Mouse (Mus musculus) intestine, embryonic 14.5 days (tissue): ENCODE results near the gene Paqr9. TPM values are rescaled to one million over a fixed set of nuclear protein-coding genes. Genes with fewer than 3 reads are reported as not detected.

ENCODE experiments used
- ATAC-seq: fragments of 200-750 bp; cut with Nextera tagmentation; replicated peaks from 2 replicates; pipeline ENCODE4 v1.8.0; 2017; ENCODE audit warnings: low read depth, moderate number of reproducible peaks, moderate TSS enrichment, moderate library complexity; ENCODE audit not compliant: low FRiP score, low TSS enrichment
- DNase-seq: peaks from one replicate; pipeline ENCODE4 v3.0.0-alpha.2; 2018; ENCODE audit warnings: low spot score
- H3K27ac ChIP-seq: fragments of 300-500 bp; sonication (generic); 2 replicates; pipeline ENCODE4 v1.5.1; 2014; ENCODE audit warnings: low read depth, mild to moderate bottlenecking, control low read depth
- H3K27me3 ChIP-seq: fragments of 300-500 bp; sonication (generic); replicated peaks from 2 replicates; pipeline ENCODE4 v1.6.1; 2014; ENCODE audit warnings: low read length, control low read depth; ENCODE audit not compliant: control insufficient read depth, insufficient read depth
- H3K36me3 ChIP-seq: fragments of 300-500 bp; sonication (generic); 2 replicates; pipeline ENCODE4 v1.6.1; 2014; ENCODE audit warnings: low read length, control low read depth; ENCODE audit not compliant: control insufficient read depth, insufficient read depth
- H3K4me1 ChIP-seq: fragments of 300-500 bp; sonication (generic); replicated peaks from 2 replicates; pipeline ENCODE4 v1.6.1; 2014; ENCODE audit warnings: low read length, control low read depth, mixed read lengths; ENCODE audit not compliant: control insufficient read depth, insufficient read depth
- H3K4me2 ChIP-seq: fragments of 300-500 bp; sonication (generic); 2 replicates; pipeline ENCODE4 v1.6.1; 2014; ENCODE audit warnings: low read length
- H3K4me3 ChIP-seq: fragments of 300-500 bp; sonication (generic); 2 replicates; pipeline ENCODE4 v1.5.1; 2014; ENCODE audit warnings: low read depth, low read length, control low read depth, mixed read lengths
- H3K9ac ChIP-seq: fragments of 300-500 bp; sonication (generic); 2 replicates; pipeline ENCODE4 v1.6.1; 2014; ENCODE audit warnings: mild to moderate bottlenecking, low read length
- H3K9me3 ChIP-seq: fragments of 300-500 bp; sonication (generic); 2 replicates; pipeline ENCODE4 v1.6.1; 2016; ENCODE audit warnings: low read length, control low read depth; ENCODE audit not compliant: control insufficient read depth
- WGBS: fragments of 180-500 bp; shearing (Covaris S2); extraction: QIAGEN DNeasy Blood & Tissue Kit; methylation state at CpG from one replicate; pipeline ENCODE4 v1.1.7; 2014; 5-methylcytosine and 5-hydroxymethylcytosine counted together
- polyA plus RNA-seq: library from polyadenylated mRNA; unstranded; fragments of >200 nt; fragmentation: Nextera tagmentation; extraction: Ambion mirVana; gene quantifications from 2 replicates; pipeline ENCODE4 v1.2.1, GENCODE M21; 2014

Gene Paqr9
- polyA plus RNA-seq, 1 experiment from 2014 or later: 0.11 TPM

GRCm38 (mm10) chr9:95521031-95521430 lies 38.4 kb upstream of the Paqr9 start:
- H3K4me1 ChIP-seq: no peaks in the 10 kb centered on the region
- DNase-seq (no peak), ATAC-seq (no peak)
- WGBS: 89% methylated on average over 8 of the region's 8 CpGs
- no peaks in the 10 kb centered on the region for H3K36me3 ChIP-seq
- no peak overlapping the region for H3K27ac ChIP-seq
- H3K4me2 ChIP-seq: no peak overlapping the region
- no peak overlapping the region for H3K9ac ChIP-seq
- no peaks in the 10 kb centered on the region for H3K9me3 ChIP-seq
- H3K27me3 ChIP-seq: no peaks in the 10 kb centered on the region
- H3K4me3 ChIP-seq: no peak overlapping the region

- H3K9me3 ChIP-seq: no peaks in the 10 kb centered on the region
- no peak overlapping the region for H3K27ac ChIP-seq
- no peak overlapping the region for H3K4me3 ChIP-seq
- no peak overlapping the region for H3K9ac ChIP-seq
- DNase-seq (no peak), ATAC-seq (no peak)
- H3K27me3 ChIP-seq: no peaks in the 10 kb centered on the region
- no peak overlapping the region for H3K4me2 ChIP-seq
- WGBS: 41% methylated on average over 10 of the region's 10 CpGs
- no peaks in the 10 kb centered on the region for H3K36me3 ChIP-seq
- no peaks in the 10 kb centered on the region for H3K4me1 ChIP-seq
Measured at GRCm38 (mm10) chr9:95521566-95521965, 37.9 kb upstream of the Paqr9 start.

- H3K27me3 ChIP-seq: no peaks in the 10 kb centered on the region
- no peak overlapping the region for H3K9ac ChIP-seq
- H3K27ac ChIP-seq: no peak overlapping the region
- H3K4me1 ChIP-seq: no peaks in the 10 kb centered on the region
- H3K4me3 ChIP-seq: no peak overlapping the region
- WGBS: 79% methylated on average over 2 of the region's 2 CpGs
- no peak overlapping the region for H3K4me2 ChIP-seq
- DNase-seq (no peak), ATAC-seq (no peak)
- H3K9me3 ChIP-seq: no peaks in the 10 kb centered on the region
- no peaks in the 10 kb centered on the region for H3K36me3 ChIP-seq
Measured at GRCm38 (mm10) chr9:95522561-95522960, 36.9 kb upstream of the Paqr9 start.

GRCm38 (mm10) chr9:95525376-95525775 lies 34.1 kb upstream of the Paqr9 start:
- Histone ChIP-seq H3K9ac (no peak overlapping the region), H3K9me3 (no peaks in the 10 kb centered on the region), H3K4me1 (no peaks in the 10 kb centered on the region), H3K27ac (no peak overlapping the region), H3K36me3 (no peaks in the 10 kb centered on the region), H3K4me2 (no peak overlapping the region), H3K27me3 (no peaks in the 10 kb centered on the region), H3K4me3 (no peak overlapping the region)
- 80% methylated on average over 6 of the region's 6 CpGs for WGBS
- ATAC-seq: no peak
- DNase-seq: no peak

GRCm38 (mm10) chr9:95525961-95526360 lies 33.5 kb upstream of the Paqr9 start:
- ATAC-seq (no peak), DNase-seq (no peak)
- Histone ChIP-seq H3K27ac (no peak overlapping the region), H3K36me3 (no peaks in the 10 kb centered on the region), H3K9me3 (no peaks in the 10 kb centered on the region), H3K4me3 (no peak overlapping the region), H3K4me1 (no peaks in the 10 kb centered on the region), H3K4me2 (no peak overlapping the region), H3K27me3 (no peaks in the 10 kb centered on the region), H3K9ac (no peak overlapping the region)
- WGBS: 12% methylated on average over 2 of the region's 2 CpGs

- Histone ChIP-seq H3K9ac (no peak overlapping the region), H3K9me3 (no peaks in the 10 kb centered on the region), H3K4me2 (no peak overlapping the region), H3K4me3 (no peak overlapping the region), H3K4me1 (no peaks in the 10 kb centered on the region), H3K36me3 (no peaks in the 10 kb centered on the region), H3K27ac (no peak overlapping the region), H3K27me3 (no peaks in the 10 kb centered on the region)
- WGBS: 43% methylated on average over 2 of the region's 2 CpGs
- DNase-seq (no peak), ATAC-seq (no peak)
Measured at GRCm38 (mm10) chr9:95527676-95528075, 31.8 kb upstream of the Paqr9 start.

GRCm38 (mm10) chr9:95531144-95531543 lies 28.3 kb upstream of the Paqr9 start:
- Histone ChIP-seq H3K27me3 (no peaks in the 10 kb centered on the region), H3K27ac (no peak overlapping the region), H3K36me3 (no peaks in the 10 kb centered on the region), H3K4me3 (no peak overlapping the region), H3K9me3 (no peaks in the 10 kb centered on the region), H3K4me1 (no peaks in the 10 kb centered on the region), H3K9ac (no peak overlapping the region), H3K4me2 (no peak overlapping the region)
- no peak for ATAC-seq
- WGBS: 68% methylated on average over 3 of the region's 3 CpGs
- DNase-seq: no peak

- no peak overlapping the region for H3K4me3 ChIP-seq
- no peaks in the 10 kb centered on the region for H3K4me1 ChIP-seq
- DNase-seq (no peak), ATAC-seq (no peak)
- no peak overlapping the region for H3K27ac ChIP-seq
- no peaks in the 10 kb centered on the region for H3K36me3 ChIP-seq
- no peaks in the 10 kb centered on the region for H3K27me3 ChIP-seq
- H3K9me3 ChIP-seq: no peaks in the 10 kb centered on the region
- WGBS: 48% methylated on average over 6 of the region's 6 CpGs
- H3K4me2 ChIP-seq: no peak overlapping the region
- H3K9ac ChIP-seq: no peak overlapping the region
Measured at GRCm38 (mm10) chr9:95533817-95534216, 25.6 kb upstream of the Paqr9 start.

GRCm38 (mm10) chr9:95539176-95539800 lies 20.2 kb upstream of the Paqr9 start:
- DNase-seq (no peak), ATAC-seq (no peak)
- 74% methylated on average over 2 of the region's 2 CpGs for WGBS
- Histone ChIP-seq H3K4me1 (no peaks in the 10 kb centered on the region), H3K36me3 (no peaks in the 10 kb centered on the region), H3K27me3 (no peaks in the 10 kb centered on the region), H3K9me3 (no peaks in the 10 kb centered on the region), H3K27ac (no peak overlapping the region), H3K9ac (no peak overlapping the region), H3K4me3 (no peak overlapping the region), H3K4me2 (no peak overlapping the region)
